Mouse (Mus musculus) cerebellum, postnatal 36 days (tissue): ENCODE data around the gene Insl6.

Experiments used
- DNase-seq, 2 experiments: peaks; one replicate each; pipeline ENCODE4 v3.0.0; 2021 to 2022; ENCODE audit warnings: mixed read lengths in 2 of 2

The Insl6 gene

GRCm38 (mm10) chr19:29285451-29285869 lies 39.7 kb downstream of the Insl6 start:
- no peak for DNase-seq

GRCm38 (mm10) chr19:29278944-29279587 lies 46.1 kb downstream of the Insl6 start:
- DNase-seq: no peak

- DNase-seq: no peak
Measured at GRCm38 (mm10) chr19:29276414-29276813, 48.7 kb downstream of the Insl6 start.

- no peak for DNase-seq
Measured at GRCm38 (mm10) chr19:29272011-29272809, 52.9 kb downstream of the Insl6 start.
